Mouse (Mus musculus) heart, embryonic 10.5 days (tissue): ENCODE results near the gene Lyve1. TPM values are rescaled to one million over a fixed set of nuclear protein-coding genes. Genes with fewer than 3 reads are reported as not detected.

Experiments used
- DNase-seq: peaks from one replicate; pipeline ENCODE4 v3.0.0-alpha.2; 2017; ENCODE audit warnings: low spot score
- H3K27ac ChIP-seq: fragments of 300-500 bp; sonication (generic); 2 replicates; pipeline ENCODE4 v1.5.1; 2016; ENCODE audit warnings: mild to moderate bottlenecking
- H3K27me3 ChIP-seq: fragments of 300-500 bp; sonication (generic); 2 replicates; pipeline ENCODE4 v1.6.1; 2016; ENCODE audit warnings: mild to moderate bottlenecking; ENCODE audit not compliant: poor library complexity, insufficient read depth, severe bottlenecking
- H3K36me3 ChIP-seq: fragments of 300-500 bp; sonication (generic); 2 replicates; pipeline ENCODE4 v1.6.1; 2016; ENCODE audit warnings: mild to moderate bottlenecking, moderate library complexity
- H3K4me1 ChIP-seq: fragments of 300-500 bp; sonication (generic); 2 replicates; pipeline ENCODE4 v1.6.1; 2016; ENCODE audit warnings: mild to moderate bottlenecking
- H3K4me3 ChIP-seq: fragments of 300-500 bp; sonication (generic); 2 replicates; pipeline ENCODE4 v1.5.1; 2016; ENCODE audit warnings: mild to moderate bottlenecking, moderate library complexity
- H3K9me3 ChIP-seq: fragments of 300-500 bp; sonication (generic); 2 replicates; pipeline ENCODE4 v1.6.1; 2016; ENCODE audit warnings: mild to moderate bottlenecking, moderate library complexity
- WGBS: fragments of 180-500 bp; shearing (Covaris S2); methylation state at CpG from one replicate; pipeline ENCODE4 v1.1.7; 2016; 5-methylcytosine and 5-hydroxymethylcytosine counted together
- polyA plus RNA-seq: library from polyadenylated mRNA; unstranded; fragments of >200 nt; fragmentation: Nextera tagmentation; extraction: Ambion mirVana; gene quantifications from 2 replicates; pipeline ENCODE4 v1.2.1, GENCODE M21; 2016

Lyve1 gene
- polyA plus RNA-seq, 1 experiment from 2014 or later: 3.6 TPM

DNA sequence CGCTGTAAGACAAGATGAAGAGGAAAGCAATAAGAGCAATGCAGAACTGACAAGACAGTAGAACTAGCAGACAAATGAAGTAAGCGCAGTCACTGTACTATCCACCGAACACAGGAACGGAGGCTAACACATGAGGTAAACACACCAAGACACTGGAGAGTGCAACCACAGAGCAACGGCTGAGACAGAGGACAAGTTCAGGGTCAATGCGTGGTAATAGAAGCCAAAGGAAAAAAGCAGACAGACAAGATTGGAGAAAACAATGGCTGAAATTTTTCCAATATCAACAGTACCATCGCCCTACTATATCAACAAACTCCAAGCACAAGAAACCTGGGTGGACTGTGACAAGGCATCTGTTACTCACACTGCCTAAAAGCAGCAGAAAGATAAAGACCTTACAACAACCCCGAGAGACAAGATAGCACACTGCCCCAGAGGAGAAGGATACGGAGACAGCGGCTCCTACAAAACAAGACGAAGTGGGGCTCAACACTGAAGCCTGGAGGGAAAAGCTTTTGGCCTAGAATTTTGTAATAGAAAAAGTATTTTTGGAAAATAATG is 44.2 kb downstream of the Lyve1 start:
- no peaks in the 10 kb centered on the region for H3K9me3 ChIP-seq
- no peak overlapping the region for H3K4me3 ChIP-seq
- peaks cover 16% of the 10 kb centered on the region; the same call in 1 of the 2 replicates for H3K36me3 ChIP-seq
- no peaks in the 10 kb centered on the region for H3K27me3 ChIP-seq
- DNase-seq: no peak
- WGBS: 37% methylated on average over 11 of the region's 11 CpGs
- H3K4me1 ChIP-seq: peaks cover 48% of the 10 kb centered on the region
- H3K27ac ChIP-seq: peak overlapping the region; percentile 72

DNA sequence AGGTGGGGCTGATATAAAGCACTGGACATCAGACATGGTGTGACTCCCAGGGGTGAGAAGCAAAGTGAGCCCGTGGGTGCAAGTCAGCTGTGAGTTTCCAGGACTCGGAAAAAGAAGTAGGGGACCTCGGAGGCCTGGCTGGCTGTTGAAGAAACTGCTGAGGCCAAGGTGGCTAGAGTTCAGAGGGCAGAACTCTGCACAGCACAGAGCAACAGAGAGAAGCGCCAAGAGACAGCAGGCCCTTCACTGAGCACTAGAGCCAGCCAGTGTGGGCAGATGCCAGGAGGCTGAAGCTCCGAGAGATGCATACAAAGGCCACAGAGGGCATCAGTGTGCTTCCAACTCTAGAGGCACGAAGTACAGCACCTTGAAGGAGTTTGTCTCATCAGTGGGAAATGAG is 44.8 kb downstream of the Lyve1 start:
- Histone ChIP-seq H3K36me3 (peaks cover 9% of the 10 kb centered on the region; the same call in 1 of the 2 replicates), H3K4me3 (no peak overlapping the region), H3K27me3 (no peaks in the 10 kb centered on the region), H3K27ac (peak overlapping the region; percentile 72), H3K4me1 (peaks cover 43% of the 10 kb centered on the region), H3K9me3 (no peaks in the 10 kb centered on the region)
- no peak for DNase-seq
- 63% methylated on average over 6 of the region's 6 CpGs for WGBS

DNA sequence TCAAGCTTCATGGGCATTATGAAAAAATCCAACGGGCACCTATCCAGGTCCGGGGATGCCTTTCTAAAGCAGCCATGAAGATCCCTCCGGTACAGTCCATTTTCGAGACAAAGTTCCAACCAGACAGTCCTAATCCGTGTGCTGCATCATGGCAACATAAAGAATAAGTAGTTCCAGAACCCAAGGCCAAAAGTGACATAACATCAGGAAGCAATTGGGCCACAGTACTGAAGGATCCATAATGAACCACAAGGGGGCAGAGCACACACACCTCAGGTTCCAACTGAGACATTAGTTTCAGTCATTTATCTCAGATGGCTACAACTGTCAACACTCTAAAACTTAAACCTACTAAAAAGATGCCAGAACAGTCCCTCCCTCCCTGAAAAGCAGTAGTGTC is 47.0 kb downstream of the Lyve1 start:
- Histone ChIP-seq H3K36me3 (peaks cover 12% of the 10 kb centered on the region), H3K4me1 (peaks cover 28% of the 10 kb centered on the region), H3K4me3 (no peak overlapping the region), H3K27me3 (no peaks in the 10 kb centered on the region), H3K9me3 (no peaks in the 10 kb centered on the region), H3K27ac (no peak overlapping the region)
- 69% methylated on average over 5 of the region's 5 CpGs for WGBS
- DNase-seq: no peak

DNA sequence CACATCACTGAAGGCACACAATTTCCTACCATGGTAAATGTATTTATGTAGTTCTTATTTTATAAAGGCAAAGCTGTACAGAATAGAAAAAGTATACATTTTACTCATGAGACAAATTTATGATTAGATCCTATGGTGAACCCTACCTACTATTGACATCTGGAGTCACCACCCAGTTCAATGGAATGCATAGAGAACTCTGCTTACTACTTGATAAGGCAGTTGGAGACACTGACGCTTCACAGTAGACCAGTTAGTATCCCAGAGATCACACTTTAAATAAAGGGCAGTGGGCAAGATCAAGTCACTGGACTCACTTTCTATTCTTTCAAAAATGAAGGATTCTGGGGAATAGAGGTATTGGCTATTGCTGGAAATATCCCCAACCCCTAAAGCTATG is 49.1 kb downstream of the Lyve1 start:
- 55% methylated on average over 1 of the region's 1 CpGs for WGBS
- peaks cover 18% of the 10 kb centered on the region for H3K4me1 ChIP-seq
- H3K4me3 ChIP-seq: no peak overlapping the region
- H3K27ac ChIP-seq: no peak overlapping the region
- H3K9me3 ChIP-seq: no peaks in the 10 kb centered on the region
- no peak for DNase-seq
- peaks cover 12% of the 10 kb centered on the region for H3K36me3 ChIP-seq
- H3K27me3 ChIP-seq: no peaks in the 10 kb centered on the region

DNA sequence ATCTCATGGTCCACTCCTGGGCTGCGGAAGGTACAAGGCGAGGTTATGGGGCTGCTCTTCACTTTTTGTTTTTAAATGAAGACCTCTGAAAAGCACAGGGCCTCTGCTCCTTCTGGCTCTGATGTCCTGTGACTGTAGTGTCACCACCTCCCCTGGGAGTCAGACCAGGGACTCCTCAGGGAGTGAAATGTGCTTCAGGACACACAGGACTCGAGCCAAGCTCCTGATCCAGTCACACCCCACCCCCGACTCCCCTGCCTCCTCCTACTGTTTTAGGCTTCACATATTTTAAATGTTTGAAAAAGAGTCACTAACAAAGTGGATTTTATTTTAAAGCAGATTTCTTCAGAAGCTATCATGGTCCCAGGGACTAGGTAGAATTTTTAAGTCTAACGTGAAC is 51.5 kb downstream of the Lyve1 start:
- no peak for DNase-seq
- H3K27me3 ChIP-seq: no peaks in the 10 kb centered on the region
- WGBS: 75% methylated on average over 5 of the region's 5 CpGs
- H3K4me3 ChIP-seq: no peak overlapping the region
- H3K36me3 ChIP-seq: peaks cover 12% of the 10 kb centered on the region
- H3K4me1 ChIP-seq: peaks cover 9% of the 10 kb centered on the region; the same call in 1 of the 2 replicates
- no peaks in the 10 kb centered on the region for H3K9me3 ChIP-seq
- H3K27ac ChIP-seq: no peak overlapping the region

DNA sequence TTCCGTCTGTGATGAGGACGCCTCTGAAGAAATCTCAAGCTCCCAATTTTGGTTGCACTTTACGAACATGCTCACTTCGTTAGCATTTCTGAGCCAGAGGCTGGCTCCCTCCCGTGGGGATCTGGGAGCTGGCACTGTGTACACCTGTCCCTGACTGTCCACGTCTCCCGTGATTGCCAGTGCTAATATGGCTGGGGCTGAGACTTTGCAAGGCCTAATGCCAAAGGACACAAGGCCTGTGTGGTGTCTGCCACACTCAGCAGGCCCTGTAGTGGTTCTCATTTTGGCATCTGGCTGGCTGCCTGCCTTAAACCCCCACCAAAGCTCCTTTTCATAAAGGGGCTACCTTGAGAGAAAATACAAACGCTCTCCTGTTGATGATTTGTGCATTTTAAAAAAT is 52.0 kb downstream of the Lyve1 start:
- Histone ChIP-seq H3K27me3 (no peaks in the 10 kb centered on the region), H3K36me3 (peaks cover 12% of the 10 kb centered on the region)
- WGBS: 84% methylated on average over 8 of the region's 8 CpGs

DNA sequence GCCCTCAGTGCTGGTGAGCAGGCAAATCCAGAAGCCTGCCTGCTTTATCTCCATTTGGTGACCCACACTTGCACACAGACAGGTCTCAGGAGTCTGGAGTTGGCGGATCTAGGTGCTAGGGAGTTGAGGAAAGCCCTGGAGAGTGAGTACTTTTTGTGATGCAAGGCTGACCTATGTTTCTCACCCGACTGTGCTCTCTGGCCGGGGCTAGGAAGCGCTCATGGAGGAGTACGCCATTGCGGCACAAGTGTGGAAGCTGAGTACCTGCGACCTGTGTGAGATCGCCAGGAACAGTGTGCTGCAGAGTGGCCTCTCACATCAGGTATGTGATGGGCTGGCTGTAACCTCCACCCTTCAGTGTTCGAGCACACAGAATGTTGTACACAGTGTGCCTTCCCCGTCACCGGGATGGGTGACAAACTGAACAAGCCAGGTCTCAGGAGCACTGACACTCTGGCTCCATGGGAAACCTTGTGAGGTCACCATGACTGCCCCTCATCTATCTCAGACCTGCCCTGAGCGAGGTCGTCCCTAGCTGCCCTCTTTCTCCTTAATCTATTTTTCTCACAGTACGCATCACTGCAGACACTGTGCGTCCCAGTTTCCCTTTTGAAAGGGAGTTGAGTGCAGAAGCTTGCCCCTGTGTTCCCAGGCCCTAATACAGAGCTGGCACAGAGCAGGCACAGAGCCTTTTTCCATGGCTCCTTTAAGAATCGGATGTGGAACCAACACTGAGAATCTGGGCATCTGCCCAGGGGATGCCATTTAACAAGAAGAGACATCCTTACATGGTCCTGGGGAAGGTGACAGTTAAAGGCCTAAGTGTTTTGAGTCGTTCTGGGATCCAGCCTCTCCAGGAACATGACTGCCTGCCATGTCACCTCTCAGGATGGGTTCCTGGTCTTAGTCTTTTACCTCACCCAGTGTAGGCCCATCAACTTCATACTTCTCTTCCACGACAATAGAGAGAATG is 53.2 kb downstream of the Lyve1 start:
- Histone ChIP-seq H3K36me3 (peaks cover 12% of the 10 kb centered on the region), H3K27ac (no peak overlapping the region), H3K9me3 (no peaks in the 10 kb centered on the region), H3K4me3 (no peak overlapping the region), H3K4me1 (peaks cover 13% of the 10 kb centered on the region; the same call in 1 of the 2 replicates), H3K27me3 (no peaks in the 10 kb centered on the region)
- 79% methylated on average over 18 of the region's 18 CpGs for WGBS
- no peak for DNase-seq

More for the DNA sequence above, 52.0 kb downstream of the Lyve1 start:
- H3K9me3 ChIP-seq: no peaks in the 10 kb centered on the region
- no peak overlapping the region for H3K4me3 ChIP-seq
- H3K27ac ChIP-seq: no peak overlapping the region
- peaks cover 9% of the 10 kb centered on the region; the same call in 1 of the 2 replicates for H3K4me1 ChIP-seq
- DNase-seq: no peak

DNA sequence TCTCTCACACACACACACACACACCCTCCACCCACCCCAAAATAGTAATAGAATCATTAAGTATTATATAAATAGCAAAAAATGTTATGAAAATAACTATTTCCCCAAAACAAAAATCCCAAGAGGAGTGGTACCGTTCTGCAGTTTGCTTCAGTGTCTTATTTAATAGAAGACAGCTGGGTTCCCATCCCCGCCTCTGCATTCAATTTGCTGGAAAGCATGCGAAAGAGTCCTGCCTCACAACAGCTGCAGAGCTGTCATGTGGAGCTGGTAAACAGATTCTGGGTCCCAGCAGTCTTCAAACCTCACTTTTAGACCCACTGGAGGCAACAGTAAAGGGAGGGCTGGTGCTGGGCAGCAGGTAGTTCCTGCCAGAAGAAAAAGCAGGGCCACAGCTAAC is 54.1 kb downstream of the Lyve1 start:
- WGBS: 74% methylated on average over 3 of the region's 3 CpGs

DNA sequence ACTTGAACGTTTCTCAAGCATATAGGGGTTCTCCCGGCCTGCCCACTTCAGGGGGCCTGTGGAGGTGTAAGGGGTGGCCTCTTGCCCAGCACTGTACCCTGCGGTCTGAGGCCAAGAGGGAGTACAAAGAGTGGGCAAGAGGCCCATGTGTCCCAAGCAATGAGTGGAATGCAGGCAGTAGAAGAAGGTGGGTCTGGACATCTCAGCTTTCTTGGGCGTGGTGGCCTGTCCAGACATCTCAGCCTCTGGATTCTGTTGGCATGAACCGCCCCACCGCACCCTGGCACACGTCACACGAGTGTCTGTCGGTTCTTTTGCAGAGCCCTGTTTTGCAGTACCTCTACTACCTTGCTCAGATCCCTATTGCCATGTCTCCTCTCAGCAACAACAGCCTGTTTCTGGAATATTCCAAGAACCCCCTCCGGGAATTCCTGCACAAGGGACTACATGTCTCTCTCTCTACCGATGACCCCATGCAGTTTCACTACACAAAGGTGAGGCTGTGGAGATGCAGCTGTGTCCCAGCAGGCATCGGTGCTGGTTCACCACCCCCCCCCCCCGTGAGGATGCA is 55.5 kb downstream of the Lyve1 start:
- Histone ChIP-seq H3K36me3 (peaks cover 1% of the 10 kb centered on the region), H3K27me3 (no peaks in the 10 kb centered on the region), H3K27ac (no peak overlapping the region), H3K4me3 (no peak overlapping the region), H3K9me3 (no peaks in the 10 kb centered on the region), H3K4me1 (peaks cover 13% of the 10 kb centered on the region; the same call in 1 of the 2 replicates)
- no peak for DNase-seq
- WGBS: 88% methylated on average over 13 of the region's 13 CpGs

More for the DNA sequence above, 54.1 kb downstream of the Lyve1 start:
- Histone ChIP-seq H3K4me3 (no peak overlapping the region), H3K27me3 (no peaks in the 10 kb centered on the region), H3K27ac (no peak overlapping the region), H3K36me3 (peaks cover 7% of the 10 kb centered on the region), H3K4me1 (peaks cover 13% of the 10 kb centered on the region; the same call in 1 of the 2 replicates), H3K9me3 (no peaks in the 10 kb centered on the region)
- DNase-seq: no peak

DNA sequence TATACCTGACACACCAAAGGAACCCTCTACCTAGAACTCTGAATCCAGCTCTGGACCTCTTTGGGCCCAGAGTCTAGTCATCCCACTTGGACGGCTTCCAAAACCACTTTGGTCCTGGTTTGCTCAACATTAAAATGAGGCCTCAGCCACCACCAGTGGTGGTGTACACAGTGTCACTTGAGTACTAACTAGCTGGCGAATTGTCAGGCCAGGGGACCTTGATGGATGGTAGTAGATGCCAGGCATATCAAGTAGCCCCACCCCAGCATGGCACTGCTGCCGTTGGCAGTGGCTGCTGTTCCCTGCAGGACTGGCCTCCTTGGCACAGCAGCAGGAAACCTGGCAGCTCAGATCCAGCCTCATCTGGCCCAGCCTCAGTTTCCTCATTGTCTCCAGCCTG is 58.8 kb downstream of the Lyve1 start:
- H3K27me3 ChIP-seq: no peaks in the 10 kb centered on the region
- peaks cover 7% of the 10 kb centered on the region; the same call in 1 of the 2 replicates for H3K4me1 ChIP-seq
- no peak for DNase-seq
- 75% methylated on average over 3 of the region's 3 CpGs for WGBS
- no peak overlapping the region for H3K27ac ChIP-seq
- no peaks in the 10 kb centered on the region for H3K36me3 ChIP-seq
- no peaks in the 10 kb centered on the region for H3K9me3 ChIP-seq
- H3K4me3 ChIP-seq: no peak overlapping the region

DNA sequence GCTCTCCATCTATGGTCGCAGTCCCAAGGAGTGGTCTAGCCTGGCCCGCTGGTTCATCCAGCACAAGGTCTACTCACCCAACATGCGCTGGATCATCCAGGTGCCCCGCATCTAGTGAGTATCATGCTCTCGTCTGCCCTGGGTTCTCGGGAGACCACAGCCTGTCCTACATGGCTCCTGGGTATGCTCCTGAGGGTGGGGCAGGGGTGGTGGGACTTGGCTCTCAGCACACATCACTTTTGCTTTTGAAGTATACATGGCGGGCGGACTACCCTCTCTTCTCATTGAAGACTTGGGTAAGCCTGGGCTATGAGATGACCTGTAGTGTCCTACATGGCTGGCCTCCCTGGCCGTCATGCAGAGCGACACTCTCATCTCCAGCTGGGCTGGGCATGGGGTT is 59.9 kb downstream of the Lyve1 start:
- H3K27me3 ChIP-seq: no peaks in the 10 kb centered on the region
- H3K27ac ChIP-seq: no peak overlapping the region
- 90% methylated on average over 10 of the region's 10 CpGs for WGBS
- H3K4me1 ChIP-seq: peaks cover 7% of the 10 kb centered on the region; the same call in 1 of the 2 replicates
- DNase-seq: no peak
- H3K4me3 ChIP-seq: no peak overlapping the region
- H3K36me3 ChIP-seq: no peaks in the 10 kb centered on the region
- no peaks in the 10 kb centered on the region for H3K9me3 ChIP-seq

DNA sequence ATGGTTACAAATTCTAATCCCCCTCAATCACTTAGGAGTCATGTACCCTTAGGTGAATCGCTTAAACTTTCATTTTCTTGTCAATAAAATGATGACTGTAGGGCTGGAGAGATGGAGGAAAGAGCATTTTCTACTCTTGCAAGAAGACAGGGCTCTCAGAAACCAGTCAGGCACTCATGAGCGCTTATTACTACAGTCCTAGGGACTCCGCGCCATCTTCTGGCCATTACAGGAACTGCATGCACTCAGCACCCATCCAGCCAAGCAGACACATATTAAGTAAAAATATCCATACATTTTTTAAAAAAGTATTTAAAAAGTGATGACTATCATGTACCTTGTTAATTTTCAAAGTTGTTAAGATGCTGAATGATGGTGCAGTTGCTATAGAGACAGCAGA is 62.0 kb downstream of the Lyve1 start:
- H3K27ac ChIP-seq: no peak overlapping the region
- no peaks in the 10 kb centered on the region for H3K36me3 ChIP-seq
- peaks cover 19% of the 10 kb centered on the region for H3K4me1 ChIP-seq
- WGBS: 2% methylated on average over 4 of the region's 4 CpGs
- no peaks in the 10 kb centered on the region for H3K9me3 ChIP-seq
- no peaks in the 10 kb centered on the region for H3K27me3 ChIP-seq
- peak; percentile 88 for DNase-seq
- H3K4me3 ChIP-seq: no peak overlapping the region
